Mouse (Mus musculus) kidney, adult 2 months (tissue): Measurements from ENCODE around the gene Tecpr2.

ENCODE experiments used
- CTCF ChIP-seq: fragments of 200-500 bp; conservative IDR thresholded peaks from 2 replicates; pipeline ENCODE4 v1.5.1; 2011; ENCODE audit warnings: low read depth, mild to moderate bottlenecking, control low read depth, low read length, moderate library complexity, mixed read lengths; ENCODE audit not compliant: insufficient read depth, insufficient read length
- POLR2A ChIP-seq: fragments of 200-500 bp; IDR thresholded peaks from one replicate; pipeline ENCODE4 v1.6.1; 2011; ENCODE audit warnings: low read depth, low read length, control low read depth

DNA sequence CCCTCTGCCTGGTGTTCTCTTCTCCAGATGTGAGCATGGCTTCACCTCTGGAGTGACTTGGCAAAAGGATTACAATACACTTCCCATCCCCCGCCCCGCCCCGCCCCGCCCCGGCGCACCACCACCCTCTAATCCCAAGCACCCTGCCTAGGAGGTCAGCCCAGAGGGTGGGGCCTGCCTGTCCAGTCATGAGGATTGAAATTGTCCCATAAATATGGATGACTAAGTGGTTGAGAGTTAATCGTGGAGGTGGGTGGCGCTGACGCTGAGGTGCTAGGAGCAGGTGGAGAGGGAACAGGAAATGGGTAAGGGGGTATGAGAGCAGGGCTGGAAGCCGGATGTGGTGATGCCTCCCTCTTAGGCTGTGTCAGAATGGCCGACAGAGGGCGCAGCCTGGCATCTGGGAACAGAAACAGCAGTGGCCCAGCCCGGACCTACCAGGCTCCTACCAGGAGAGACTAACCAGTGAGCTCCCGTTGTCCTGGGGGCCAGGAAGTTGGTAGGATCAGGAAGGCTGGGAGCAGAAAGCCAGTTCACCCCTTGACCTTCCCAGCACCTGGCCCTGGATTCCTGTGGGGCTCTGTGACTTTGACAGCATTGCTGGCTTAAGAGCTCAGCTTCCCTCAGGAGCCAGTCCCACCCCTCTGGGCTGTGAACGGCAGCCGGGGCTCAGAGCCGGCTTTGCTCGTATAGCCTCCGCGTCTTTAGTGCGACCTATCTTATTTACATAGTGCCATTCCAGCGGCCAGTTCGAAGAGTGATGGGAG is 102.5 kb downstream of the Tecpr2 start:
- TF ChIP-seq POLR2A, result no peak
- peak; percentile 76 for TF ChIP-seq CTCF
